Mouse (Mus musculus): ENCODE results near the gene Fgr. TPM values are rescaled to one million over a fixed set of nuclear protein-coding genes. Genes with fewer than 3 reads are reported as not detected.
A peak's percentile ranks its signal among the peaks of the same experiment; 100 is the strongest.

The Fgr gene
- total and polyA plus RNA-seq, 3 experiments = 0.04 to 0.24 (median 0.13) TPM

DNA sequence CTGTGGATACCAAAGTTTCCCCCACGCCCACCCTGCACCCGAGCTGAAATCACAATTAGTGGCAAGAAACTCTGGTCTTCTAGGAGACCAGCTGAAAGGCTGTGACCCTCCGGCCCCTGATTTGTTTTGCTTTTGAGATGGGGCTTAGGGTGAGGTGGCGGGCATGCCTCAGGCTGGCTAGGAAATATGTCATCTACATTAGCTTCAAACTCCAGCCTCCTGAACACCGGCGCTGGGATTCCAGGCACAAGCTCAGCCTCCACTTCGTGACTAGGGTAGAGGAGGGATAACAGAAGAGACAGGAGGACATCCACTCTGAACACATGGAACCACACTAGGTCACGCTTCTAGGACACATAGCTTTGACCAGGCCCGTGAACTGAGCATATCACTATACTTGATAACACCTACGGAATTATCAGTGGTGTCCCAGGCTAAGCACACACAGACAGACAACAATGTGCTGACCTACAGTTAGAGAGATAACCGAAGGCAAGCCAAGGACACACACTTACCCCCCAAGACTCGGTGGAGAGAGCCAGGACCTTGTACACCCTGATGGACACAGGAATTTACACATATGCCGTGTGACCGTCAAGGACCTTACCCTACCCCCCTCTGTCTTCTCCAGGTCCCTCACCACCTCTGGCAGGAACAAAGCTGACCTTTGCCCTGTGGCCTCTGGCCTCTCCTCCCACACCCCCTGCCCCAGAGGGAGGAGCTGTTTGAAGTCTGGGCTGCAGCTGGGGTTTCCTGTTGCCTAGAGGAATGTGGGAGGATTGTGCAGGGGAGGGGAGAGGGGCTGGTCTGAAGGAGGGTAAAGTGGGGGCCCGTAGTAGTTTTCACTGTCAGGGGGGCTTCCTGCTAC, 33.9 kb downstream of the Fgr start:
- H3K4me3 ChIP-seq (replicated peaks in 1 of 3; ENCODE audit: low read depth in 2 of 3, low read length in 2 of 3, poor library complexity in 1 of 3) = no peak overlapping the region
- H3K9me3 ChIP-seq (replicated peaks; ENCODE audit: low read length) = no peaks in the 10 kb centered on the region
- dilution Hi-C loops (cut with MboI; ENCODE audit: extremely low pct_ligation_motif_present, extremely low pct_unique_long_range_greater_than_20kb, low sequenced_read_pairs) (no loop called here), in situ Hi-C loops (cut with MboI; ENCODE audit: low pct_ligation_motif_present, low pct_unique_long_range_greater_than_20kb, low sequenced_read_pairs) (loop anchor here (10.0 kb wide), 1 partner anchor 297 kb away; no protein-coding TSS in a partner anchor)
- H3K36me3 ChIP-seq (replicated peaks in 1 of 2; ENCODE audit: control insufficient read depth in 1 of 2, insufficient read depth in 1 of 2, low read length in 1 of 2) = no peaks in the 10 kb centered on the region
- H3K27ac ChIP-seq (ENCODE audit: insufficient read depth, low read depth) = no peak overlapping the region
- no peaks in the 10 kb centered on the region for H3K79me2 ChIP-seq (replicated peaks; ENCODE audit: control insufficient read depth, extremely low read depth, insufficient read depth, poor library complexity, severe bottlenecking)
- H3K9ac ChIP-seq (ENCODE audit: insufficient read depth, low read depth) = no peak overlapping the region
- no peak for DNase-seq (ENCODE audit: extremely low read depth)
- peaks cover 0 to 3% of the 10 kb centered on the region in 2 experiments; a peak in 2 of 4 replicates for H3K4me1 ChIP-seq (ENCODE audit: control insufficient read depth in 1 of 2, insufficient read depth in 2 of 2)
- no peak overlapping the region for H3K4me2 ChIP-seq (ENCODE audit: insufficient read depth, low read depth, poor library complexity, severe bottlenecking)
- H3K27me3 ChIP-seq (replicated peaks) = peaks cover 16% of the 10 kb centered on the region
- TF ChIP-seq MYC (IDR thresholded peaks at IDR 0.05; ENCODE audit: low read depth, low read length) (no peak), ZC3H11A (IDR thresholded peaks at IDR 0.05; ENCODE audit: low read depth, low read length) (no peak), MAX (IDR thresholded peaks at IDR 0.05; ENCODE audit: low read length) (no peak), USF1 (IDR thresholded peaks at IDR 0.05; ENCODE audit: low read depth, low read length) (no peak), SIN3A (IDR thresholded peaks at IDR 0.05; ENCODE audit: low read length) (no peak)

DNA sequence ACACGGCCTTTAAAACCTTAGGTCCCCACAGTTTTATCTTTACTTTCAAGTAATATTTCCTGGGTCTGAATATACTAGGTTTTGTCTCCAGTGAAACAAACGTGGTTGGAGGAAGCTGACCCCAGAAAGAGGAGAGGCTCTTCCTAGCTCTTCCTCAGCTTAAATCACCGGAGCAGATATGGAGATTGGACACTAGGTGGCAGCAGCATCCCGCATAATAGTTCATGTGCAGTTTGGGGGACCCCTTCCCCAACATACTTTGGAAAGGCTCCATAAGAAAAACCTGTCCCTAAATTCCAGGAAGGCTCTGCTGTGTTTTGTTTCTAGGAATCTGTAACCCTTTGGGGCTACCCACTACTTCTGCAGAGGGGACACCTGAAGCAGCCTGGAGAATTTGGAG, 35.2 kb downstream of the Fgr start:
- Histone ChIP-seq H3K79me2 (replicated peaks; ENCODE audit: control insufficient read depth, extremely low read depth, insufficient read depth, poor library complexity, severe bottlenecking) (peaks cover 1% of the 10 kb centered on the region; the same call in 1 of the 2 replicates), H3K4me3 (replicated peaks in 1 of 3; ENCODE audit: low read depth in 2 of 3, low read length in 2 of 3, poor library complexity in 1 of 3) (no peak overlapping the region), H3K4me1 (ENCODE audit: control insufficient read depth in 1 of 2, insufficient read depth in 2 of 2) (peaks cover 6 to 8% of the 10 kb centered on the region in 2 experiments), H3K9me3 (replicated peaks; ENCODE audit: low read length) (no peaks in the 10 kb centered on the region), H3K27me3 (replicated peaks) (peaks cover 16% of the 10 kb centered on the region), H3K9ac (ENCODE audit: insufficient read depth, low read depth) (no peak overlapping the region), H3K36me3 (replicated peaks in 1 of 2; ENCODE audit: control insufficient read depth in 1 of 2, insufficient read depth in 1 of 2, low read length in 1 of 2) (no peaks in the 10 kb centered on the region), H3K27ac (ENCODE audit: insufficient read depth, low read depth) (no peak overlapping the region), H3K4me2 (ENCODE audit: insufficient read depth, low read depth, poor library complexity, severe bottlenecking) (no peak overlapping the region)
- TF ChIP-seq EP300 (IDR thresholded peaks at IDR 0.05; ENCODE audit: low read length) (no peak), POLR2A (IDR thresholded peaks at IDR 0.05; ENCODE audit: low read depth, low read length) (no peak), RCOR1 (conservative IDR thresholded peaks at IDR 0.05; ENCODE audit: low read depth, low read length) (no peak), SMC3 (IDR thresholded peaks at IDR 0.05; ENCODE audit: low read depth, low read length) (peak; percentile 79), POLR2AphosphoS2 (IDR thresholded peaks at IDR 0.05; ENCODE audit: low read depth, low read length) (no peak), CTCF (conservative IDR thresholded peaks at IDR 0.05 in 1 of 2, IDR thresholded peaks at IDR 0.05 in 1 of 2; ENCODE audit: low read depth in 2 of 2, low read length in 2 of 2) (peak; percentile 85 to 93), RAD21 (IDR thresholded peaks at IDR 0.05; ENCODE audit: low read depth, low read length) (peak; percentile 92), ZC3H11A (IDR thresholded peaks at IDR 0.05; ENCODE audit: low read depth, low read length) (peak; percentile 40)
- DNase-seq (ENCODE audit: extremely low read depth) = peak; percentile 33
- dilution Hi-C loops (cut with MboI; ENCODE audit: extremely low pct_ligation_motif_present, extremely low pct_unique_long_range_greater_than_20kb, low sequenced_read_pairs) (no loop called here), in situ Hi-C loops (cut with MboI; ENCODE audit: low pct_ligation_motif_present, low pct_unique_long_range_greater_than_20kb, low sequenced_read_pairs) (loop anchor here (10.0 kb wide), 1 partner anchor 296 kb away; no protein-coding TSS in a partner anchor)

GRCm38 (mm10) chr4:133009676-133010075, 35.8 kb downstream of the Fgr start:
- no peak overlapping the region for H3K9ac ChIP-seq (ENCODE audit: insufficient read depth, low read depth)
- TF ChIP-seq RCOR1 (conservative IDR thresholded peaks at IDR 0.05; ENCODE audit: low read depth, low read length) (no peak), USF2 (conservative IDR thresholded peaks at IDR 0.05; ENCODE audit: low read depth, low read length) (no peak), UBTF (IDR thresholded peaks at IDR 0.05; ENCODE audit: low read depth, low read length) (no peak), CHD1 (IDR thresholded peaks at IDR 0.05; ENCODE audit: low read depth, low read length) (no peak), CHD2 (IDR thresholded peaks at IDR 0.05; ENCODE audit: low read length) (no peak)
- no peak for DNase-seq (ENCODE audit: extremely low read depth)
- no peaks in the 10 kb centered on the region for H3K36me3 ChIP-seq (replicated peaks in 1 of 2; ENCODE audit: control insufficient read depth in 1 of 2, insufficient read depth in 1 of 2, low read length in 1 of 2)
- H3K4me1 ChIP-seq (ENCODE audit: control insufficient read depth in 1 of 2, insufficient read depth in 2 of 2) = peaks cover 7 to 14% of the 10 kb centered on the region in 2 experiments
- peaks cover 3% of the 10 kb centered on the region; the same call in 1 of the 2 replicates for H3K79me2 ChIP-seq (replicated peaks; ENCODE audit: control insufficient read depth, extremely low read depth, insufficient read depth, poor library complexity, severe bottlenecking)
- H3K4me3 ChIP-seq (replicated peaks in 1 of 3; ENCODE audit: low read depth in 2 of 3, low read length in 2 of 3, poor library complexity in 1 of 3) = no peak overlapping the region
- peaks cover 16% of the 10 kb centered on the region for H3K27me3 ChIP-seq (replicated peaks)
- no peaks in the 10 kb centered on the region for H3K9me3 ChIP-seq (replicated peaks; ENCODE audit: low read length)
- no peak overlapping the region for H3K4me2 ChIP-seq (ENCODE audit: insufficient read depth, low read depth, poor library complexity, severe bottlenecking)
- no peak overlapping the region for H3K27ac ChIP-seq (ENCODE audit: insufficient read depth, low read depth)
- dilution Hi-C loops (cut with MboI; ENCODE audit: extremely low pct_ligation_motif_present, extremely low pct_unique_long_range_greater_than_20kb, low sequenced_read_pairs) (no loop called here), in situ Hi-C loops (cut with MboI; ENCODE audit: low pct_ligation_motif_present, low pct_unique_long_range_greater_than_20kb, low sequenced_read_pairs) (loop anchor here (5.0 to 10.0 kb wide), 3 partner anchors 38 to 295 kb away; no protein-coding TSS in a partner anchor)
